Mouse (Mus musculus) left cerebral cortex, postnatal 10 days (tissue): Measurements from ENCODE around the gene Rimbp3. TPM values are rescaled to one million over a fixed set of nuclear protein-coding genes. Genes with fewer than 3 reads are reported as not detected.
A peak's percentile ranks its signal among the peaks of the same experiment; 100 is the strongest.
"Not testable (repeated sequence)": the region's sequence is repeated elsewhere in the genome, so short reads cannot be mapped to it uniquely, and the experiment has no call there.

Experiments used
- DNase-seq, 2 experiments: peaks; one replicate each; pipeline ENCODE4 v3.0.0; 2021 to 2022; ENCODE audit warnings: low spot score in 2 of 2, mixed read lengths in 1 of 2; ENCODE audit errors: extremely low spot score in 1 of 2
- intact Hi-C: fragments of 180-260 bp; cut with DNase I; formaldehyde crosslinking; loops from one replicate; pipeline ENCODE4 v1.15.1; 2025
- total RNA-seq, 2 experiments: library from RNA; stranded (reverse); gene quantifications; 2 replicates each; pipeline ENCODE4 v1.2.3; 2021

Rimbp3 gene
- total RNA-seq, 2 experiments from 2014 or later: 1.7 to 1.9 TPM

- intact Hi-C loops: loop anchor here (2.0 kb wide), 1 partner anchor 61 kb away; no protein-coding TSS in a partner anchor
Measured at GRCm38 (mm10) chr16:17209981-17210838, 1.8 kb downstream of the Rimbp3 start.

GRCm38 (mm10) chr16:17216934-17217633 lies 8.7 kb downstream of the Rimbp3 start:
- no peak for DNase-seq
- intact Hi-C loops: no loop called here

More at GRCm38 (mm10) chr16:17209981-17210838, 1.8 kb downstream of the Rimbp3 start:
- DNase-seq: peak; percentile 80 to 90

GRCm38 (mm10) chr16:17220127-17220733 lies 11.8 kb downstream of the Rimbp3 start:
- intact Hi-C loops: no loop called here
- DNase-seq: no peak

GRCm38 (mm10) chr16:17222197-17222596 lies 13.8 kb downstream of the Rimbp3 start:
- intact Hi-C loops: no loop called here
- DNase-seq: peak; percentile 89 to 100

- intact Hi-C loops: no loop called here
- no peak for DNase-seq
Measured at GRCm38 (mm10) chr16:17225584-17225983, 17.2 kb downstream of the Rimbp3 start.

- no peak for DNase-seq
- intact Hi-C loops: no loop called here
Measured at GRCm38 (mm10) chr16:17226496-17226895, 18.1 kb downstream of the Rimbp3 start.

- intact Hi-C loops, DNase-seq: not testable (repeated sequence)
Measured at GRCm38 (mm10) chr16:17231523-17231922, 23.1 kb downstream of the Rimbp3 start.

GRCm38 (mm10) chr16:17232794-17233701 lies 24.6 kb downstream of the Rimbp3 start, which contains the start of gene Hic2:
Hic2 (plus strand) TSS chr16:17233572.
- intact Hi-C loops: no loop called here
- peak; percentile 86 to 97 for DNase-seq

GRCm38 (mm10) chr16:17233702-17234498 lies 25.5 kb downstream of the Rimbp3 start:
- peak in 1 of 2 experiments; percentile 66 for DNase-seq

GRCm38 (mm10) chr16:17234499-17234895 lies 26.1 kb downstream of the Rimbp3 start:
- intact Hi-C loops: no loop called here
- DNase-seq: peak in 1 of 2 experiments; percentile 68

More at GRCm38 (mm10) chr16:17233702-17234498, 25.5 kb downstream of the Rimbp3 start:
- intact Hi-C loops: no loop called here

GRCm38 (mm10) chr16:17234916-17235665 lies 26.7 kb downstream of the Rimbp3 start:
- DNase-seq: no peak
- intact Hi-C loops: no loop called here

GRCm38 (mm10) chr16:17237634-17238033 lies 29.2 kb downstream of the Rimbp3 start:
- no peak for DNase-seq
- intact Hi-C loops: no loop called here

- no peak for DNase-seq
- intact Hi-C loops: no loop called here
Measured at GRCm38 (mm10) chr16:17239409-17239808, 31.0 kb downstream of the Rimbp3 start.

GRCm38 (mm10) chr16:17243731-17244130 lies 35.3 kb downstream of the Rimbp3 start:
- intact Hi-C loops: no loop called here

GRCm38 (mm10) chr16:17244996-17245395 lies 36.6 kb downstream of the Rimbp3 start:
- intact Hi-C loops: no loop called here
- no peak for DNase-seq

More at GRCm38 (mm10) chr16:17243731-17244130, 35.3 kb downstream of the Rimbp3 start:
- no peak for DNase-seq

GRCm38 (mm10) chr16:17247727-17248126 lies 39.3 kb downstream of the Rimbp3 start:
- intact Hi-C loops: no loop called here

GRCm38 (mm10) chr16:17249135-17249534 lies 40.7 kb downstream of the Rimbp3 start:
- intact Hi-C loops: no loop called here
- DNase-seq: no peak

More at GRCm38 (mm10) chr16:17247727-17248126, 39.3 kb downstream of the Rimbp3 start:
- no peak for DNase-seq
